Mouse (Mus musculus) bone marrow macrophage, adult 2 months (primary cell): Measurements from ENCODE around the gene Ttc7b. TPM values are rescaled to one million over a fixed set of nuclear protein-coding genes. Genes with fewer than 3 reads are reported as not detected.

ENCODE experiments used
- H3K27ac ChIP-seq: 2 replicates; pipeline ENCODE4 v1.5.1; 2012; ENCODE audit warnings: low read depth, low read length; ENCODE audit not compliant: insufficient read depth
- H3K4me1 ChIP-seq: 2 replicates; pipeline ENCODE4 v1.6.1; 2012; ENCODE audit warnings: low read length; ENCODE audit not compliant: control insufficient read depth, insufficient read depth
- H3K4me3 ChIP-seq: 2 replicates; pipeline ENCODE4 v1.5.1; 2012; ENCODE audit warnings: mild to moderate bottlenecking, low read length, moderate library complexity; ENCODE audit not compliant: insufficient read depth
- CTCF ChIP-seq: IDR thresholded peaks from 2 replicates; pipeline ENCODE4 v1.5.1; 2012; ENCODE audit warnings: low read depth, mild to moderate bottlenecking, low read length, moderate library complexity
- POLR2A ChIP-seq: IDR thresholded peaks from 2 replicates; pipeline ENCODE4 v1.6.1; 2012; ENCODE audit warnings: mild to moderate bottlenecking, low read depth, low read length, borderline replicate concordance
- polyA plus RNA-seq: library from polyadenylated mRNA; stranded (reverse); fragments of >200 nt; gene quantifications from 2 replicates; pipeline ENCODE4 v1.2.4, GENCODE M21; 2012; ENCODE audit not compliant: missing spikeins, insufficient read depth, insufficient read length

Gene Ttc7b
- polyA plus RNA-seq, 1 experiment: 18.8 TPM

GRCm38 (mm10) chr12:100290711-100291685 is 229.6 kb downstream of the Ttc7b start:
- Histone ChIP-seq H3K4me1 (no peaks in the 10 kb centered on the region), H3K27ac (no peak overlapping the region), H3K4me3 (no peak overlapping the region)
- TF ChIP-seq CTCF (no peak), POLR2A (no peak)

GRCm38 (mm10) chr12:100290178-100290531 is 230.5 kb downstream of the Ttc7b start:
- Histone ChIP-seq H3K4me1 (no peaks in the 10 kb centered on the region), H3K4me3 (no peak overlapping the region), H3K27ac (no peak overlapping the region)
- no peak for TF ChIP-seq CTCF
- no peak for TF ChIP-seq POLR2A

- Histone ChIP-seq H3K4me1 (no peaks in the 10 kb centered on the region), H3K4me3 (no peak overlapping the region), H3K27ac (no peak overlapping the region)
- TF ChIP-seq POLR2A (no peak), CTCF (no peak)
These were observed 231.1 kb downstream of the Ttc7b start for GRCm38 (mm10) chr12:100289267-100290177.

GRCm38 (mm10) chr12:100288018-100288417 is 232.6 kb downstream of the Ttc7b start:
- Histone ChIP-seq H3K4me3 (no peak overlapping the region), H3K27ac (no peak overlapping the region)
- TF ChIP-seq POLR2A (no peak), CTCF (no peak)

GRCm38 (mm10) chr12:100287565-100287964 is 233.1 kb downstream of the Ttc7b start:
- Histone ChIP-seq H3K27ac (no peak overlapping the region), H3K4me1 (no peaks in the 10 kb centered on the region), H3K4me3 (no peak overlapping the region)
- TF ChIP-seq CTCF (no peak), POLR2A (no peak)

More at GRCm38 (mm10) chr12:100288018-100288417, 232.6 kb downstream of the Ttc7b start:
- no peaks in the 10 kb centered on the region for H3K4me1 ChIP-seq

- TF ChIP-seq POLR2A (no peak), CTCF (no peak)
- Histone ChIP-seq H3K27ac (no peak overlapping the region), H3K4me1 (peaks cover under 1% of the 10 kb centered on the region; the same call in 1 of the 2 replicates), H3K4me3 (no peak overlapping the region)
These were observed 237.3 kb downstream of the Ttc7b start for GRCm38 (mm10) chr12:100283283-100283682.

GRCm38 (mm10) chr12:100282025-100282885 is 238.4 kb downstream of the Ttc7b start:
- no peak overlapping the region for H3K4me3 ChIP-seq
- peaks cover 10% of the 10 kb centered on the region for H3K4me1 ChIP-seq
- no peak overlapping the region for H3K27ac ChIP-seq
- TF ChIP-seq CTCF: no peak
- no peak for TF ChIP-seq POLR2A

- Histone ChIP-seq H3K27ac (no peak overlapping the region), H3K4me3 (no peak overlapping the region), H3K4me1 (peaks cover 17% of the 10 kb centered on the region)
- no peak for TF ChIP-seq POLR2A
- TF ChIP-seq CTCF: no peak
These were observed 239.4 kb downstream of the Ttc7b start for GRCm38 (mm10) chr12:100280972-100281794.

- TF ChIP-seq CTCF (no peak), POLR2A (no peak)
- H3K4me1 ChIP-seq: peaks cover 23% of the 10 kb centered on the region
These were observed 240.7 kb downstream of the Ttc7b start for GRCm38 (mm10) chr12:100279898-100280297.

More at GRCm38 (mm10) chr12:100279898-100280297, 240.7 kb downstream of the Ttc7b start:
- Histone ChIP-seq H3K27ac (no peak overlapping the region), H3K4me3 (no peak overlapping the region)
